Mouse (Mus musculus) CH12.LX (cell line): ENCODE data around the gene Clcf1. TPM values are rescaled to one million over a fixed set of nuclear protein-coding genes. Genes with fewer than 3 reads are reported as not detected.

Experiments used
- DNase-seq: peaks from one replicate; pipeline ENCODE4 v3.0.0-alpha.2; 2013; ENCODE audit errors: extremely low read depth
- H3K27ac ChIP-seq: 2 replicates; pipeline ENCODE4 v1.5.1; 2012; ENCODE audit warnings: low read depth, mild to moderate bottlenecking, control low read depth, moderate library complexity; ENCODE audit not compliant: insufficient read depth
- H3K27me3 ChIP-seq: replicated peaks from 2 replicates; pipeline ENCODE3; 2012; ENCODE audit warnings: inconsistent platforms
- H3K36me3 ChIP-seq, 2 experiments: replicated peaks in 1 of 2; 2 replicates each; pipeline versions ENCODE3 to v1.6.1; 2012; ENCODE audit warnings: inconsistent platforms in 1 of 2, low read length in 1 of 2, mild to moderate bottlenecking in 1 of 2, mixed read lengths in 1 of 2, moderate library complexity in 1 of 2; ENCODE audit not compliant: control insufficient read depth in 1 of 2, insufficient read depth in 1 of 2
- H3K4me1 ChIP-seq, 2 experiments: 2 replicates each; pipeline ENCODE4 v1.6.1; 2012; ENCODE audit warnings: inconsistent platforms in 1 of 2, moderate library complexity in 1 of 2; ENCODE audit not compliant: insufficient read depth in 2 of 2, control insufficient read depth in 1 of 2
- H3K4me2 ChIP-seq: 2 replicates; pipeline ENCODE4 v1.6.1; 2012; ENCODE audit warnings: low read depth, mild to moderate bottlenecking, control low read depth; ENCODE audit not compliant: poor library complexity, insufficient read depth, severe bottlenecking
- H3K4me3 ChIP-seq, 3 experiments: fragments of 150-350 bp in 1 of 3; sonication (generic) in 1 of 3; replicated peaks in 1 of 3; 2 replicates each; pipeline versions ENCODE3 to v1.5.1; 2011 to 2012; ENCODE audit warnings: low read depth in 2 of 3, low read length in 2 of 3, mild to moderate bottlenecking in 2 of 3, moderate library complexity in 2 of 3, control low read depth in 1 of 3, improper control_type of control experiment in 1 of 3, inconsistent platforms in 1 of 3, mixed read lengths in 1 of 3; ENCODE audit not compliant: poor library complexity in 1 of 3
- H3K79me2 ChIP-seq: replicated peaks from 2 replicates; pipeline ENCODE4 v1.6.1; 2012; ENCODE audit warnings: mild to moderate bottlenecking, moderate library complexity; ENCODE audit not compliant: control insufficient read depth, poor library complexity, insufficient read depth, severe bottlenecking; ENCODE audit errors: extremely low read depth
- H3K9ac ChIP-seq: 2 replicates; pipeline ENCODE4 v1.6.1; 2012; ENCODE audit warnings: low read depth, mild to moderate bottlenecking, control low read depth, moderate library complexity; ENCODE audit not compliant: insufficient read depth
- H3K9me3 ChIP-seq: replicated peaks from 2 replicates; pipeline ENCODE3; 2012; ENCODE audit warnings: low read length, inconsistent platforms, mixed read lengths
- BHLHE40 ChIP-seq: IDR thresholded peaks from 2 replicates; pipeline ENCODE4 v1.6.1; 2011; ENCODE audit warnings: mild to moderate bottlenecking, low read depth, low read length, improper control_type of control experiment
- CHD2 ChIP-seq: IDR thresholded peaks from 2 replicates; pipeline ENCODE4 v1.6.1; 2011; ENCODE audit warnings: low read length, improper control_type of control experiment
- CTCF ChIP-seq, 2 experiments: IDR thresholded peaks in 1 of 2; conservative IDR thresholded peaks in 1 of 2; 2 replicates each; pipeline ENCODE4 v1.5.1; 2011 to 2012; ENCODE audit warnings: low read depth in 2 of 2, low read length in 2 of 2, improper control_type of control experiment in 1 of 2, inconsistent platforms in 1 of 2, mild to moderate bottlenecking in 1 of 2, moderate library complexity in 1 of 2
- E2F4 ChIP-seq: IDR thresholded peaks from 2 replicates; pipeline ENCODE4 v1.6.1; 2011; ENCODE audit warnings: low read depth, low read length, improper control_type of control experiment; ENCODE audit not compliant: insufficient replicate concordance
- EP300 ChIP-seq: IDR thresholded peaks from 2 replicates; pipeline ENCODE4 v1.6.1; 2011; ENCODE audit warnings: low read length, improper control_type of control experiment
- IRF4 ChIP-seq: IDR thresholded peaks from 2 replicates; pipeline ENCODE4 v1.6.1; 2014; ENCODE audit warnings: low read depth, mild to moderate bottlenecking, inconsistent platforms, low read length, improper control_type of control experiment
- JUND ChIP-seq: conservative IDR thresholded peaks from 2 replicates; pipeline ENCODE4 v1.6.1; 2011; ENCODE audit warnings: low read depth, low read length, improper control_type of control experiment
- KAT2A ChIP-seq: IDR thresholded peaks from 2 replicates; pipeline ENCODE4 v1.6.1; 2012; ENCODE audit warnings: low read length, improper control_type of control experiment, inconsistent platforms; ENCODE audit not compliant: insufficient replicate concordance
- MAFK ChIP-seq: IDR thresholded peaks from 2 replicates; pipeline ENCODE4 v1.6.1; 2011; ENCODE audit warnings: low read length, improper control_type of control experiment; ENCODE audit not compliant: insufficient replicate concordance
- MAX ChIP-seq: IDR thresholded peaks from 2 replicates; pipeline ENCODE4 v1.6.1; 2011; ENCODE audit warnings: low read length, improper control_type of control experiment
- MEF2A ChIP-seq: IDR thresholded peaks from 2 replicates; pipeline ENCODE4 v1.6.1; 2014; ENCODE audit warnings: low read depth, mild to moderate bottlenecking, inconsistent platforms, low read length, improper control_type of control experiment, borderline replicate concordance
- MXI1 ChIP-seq: IDR thresholded peaks from 2 replicates; pipeline ENCODE4 v1.6.1; 2011; ENCODE audit warnings: mild to moderate bottlenecking, low read depth, low read length, improper control_type of control experiment
- MYC ChIP-seq: IDR thresholded peaks from 2 replicates; pipeline ENCODE4 v1.6.1; 2011; ENCODE audit warnings: low read depth, mild to moderate bottlenecking, improper control_type of control experiment, low read length
- NELFE ChIP-seq: IDR thresholded peaks from 2 replicates; pipeline ENCODE4 v1.6.1; 2011; ENCODE audit warnings: low read depth, low read length, improper control_type of control experiment
- NRF1 ChIP-seq: IDR thresholded peaks from 2 replicates; pipeline ENCODE4 v1.6.1; 2014; ENCODE audit warnings: low read depth, mild to moderate bottlenecking, inconsistent platforms, low read length, improper control_type of control experiment, moderate library complexity
- POLR2A ChIP-seq: IDR thresholded peaks from 2 replicates; pipeline ENCODE4 v1.6.1; 2011; ENCODE audit warnings: low read depth, mild to moderate bottlenecking, improper control_type of control experiment, low read length
- POLR2AphosphoS2 ChIP-seq: IDR thresholded peaks from 2 replicates; pipeline ENCODE4 v1.6.1; 2011; ENCODE audit warnings: low read depth, low read length, improper control_type of control experiment
- RAD21 ChIP-seq: IDR thresholded peaks from 2 replicates; pipeline ENCODE4 v1.6.1; 2011; ENCODE audit warnings: low read depth, mild to moderate bottlenecking, low read length, improper control_type of control experiment, moderate library complexity
- RCOR1 ChIP-seq: conservative IDR thresholded peaks from 2 replicates; pipeline ENCODE4 v1.6.1; 2012; ENCODE audit warnings: low read depth, mild to moderate bottlenecking, inconsistent platforms, low read length, improper control_type of control experiment
- SIN3A ChIP-seq: IDR thresholded peaks from 2 replicates; pipeline ENCODE4 v1.6.1; 2012; ENCODE audit warnings: low read length, improper control_type of control experiment, inconsistent platforms
- SMC3 ChIP-seq: IDR thresholded peaks from 2 replicates; pipeline ENCODE4 v1.6.1; 2011; ENCODE audit warnings: low read depth, low read length, improper control_type of control experiment
- TCF12 ChIP-seq: IDR thresholded peaks from 2 replicates; pipeline ENCODE4 v1.6.1; 2014; ENCODE audit warnings: low read depth, mild to moderate bottlenecking, inconsistent platforms, low read length, improper control_type of control experiment
- USF1 ChIP-seq: IDR thresholded peaks from 2 replicates; pipeline ENCODE4 v1.6.1; 2014; ENCODE audit warnings: low read depth, mild to moderate bottlenecking, inconsistent platforms, low read length, improper control_type of control experiment
- USF2 ChIP-seq: conservative IDR thresholded peaks from 2 replicates; pipeline ENCODE4 v1.6.1; 2011; ENCODE audit warnings: low read depth, low read length, improper control_type of control experiment
- ZC3H11A ChIP-seq: IDR thresholded peaks from 2 replicates; pipeline ENCODE4 v1.6.1; 2012; ENCODE audit warnings: low read depth, mild to moderate bottlenecking, inconsistent platforms, low read length, improper control_type of control experiment
- ZKSCAN1 ChIP-seq: IDR thresholded peaks from 2 replicates; pipeline ENCODE4 v1.6.1; 2012; ENCODE audit warnings: low read depth, inconsistent platforms, low read length, improper control_type of control experiment, borderline replicate concordance
- ZMIZ1 ChIP-seq: IDR thresholded peaks from 2 replicates; pipeline ENCODE4 v1.6.1; 2012; ENCODE audit warnings: low read depth, mild to moderate bottlenecking, inconsistent platforms, low read length, improper control_type of control experiment
- ZNF384 ChIP-seq: IDR thresholded peaks from 2 replicates; pipeline ENCODE4 v1.6.1; 2012; ENCODE audit warnings: low read depth, low read length, improper control_type of control experiment, inconsistent platforms
- dilution Hi-C: fragments of 300-500 bp; cut with MboI; formaldehyde crosslinking; loops from 2 replicates; pipeline ENCODE4 v1.14.3; 2020; ENCODE audit warnings: low sequenced_read_pairs; ENCODE audit not compliant: extremely low pct_unique_long_range_greater_than_20kb, extremely low pct_ligation_motif_present
- in situ Hi-C: fragments of 300-500 bp; cut with MboI; formaldehyde crosslinking; loops from 3 replicates; pipeline ENCODE4 v1.14.3; 2019; ENCODE audit warnings: low sequenced_read_pairs, low pct_ligation_motif_present, low pct_unique_long_range_greater_than_20kb, mixed read lengths
- polyA plus RNA-seq: library from polyadenylated mRNA; unstranded; fragments of >175 nt; gene quantifications from 2 replicates; pipeline ENCODE4 v1.2.1, GENCODE M21; 2012; ENCODE audit warnings: low read depth; ENCODE audit not compliant: insufficient read length
- total RNA-seq, 2 experiments: library from RNA; depleted of rRNA; stranded (reverse); fragments of 300-350 nt in 1 of 2; fragments of >200 nt in 1 of 2; gene quantifications; 2 replicates each; pipeline ENCODE4 v1.2.3; 2012 to 2014

Gene Clcf1
- total and polyA plus RNA-seq, 3 experiments, result 0.09 to 1.0 (median 0.28) TPM

GRCm38 (mm10) chr19:4257216-4257896, 43.3 kb downstream of the Clcf1 start (continued):
- peak; percentile 74 for TF ChIP-seq TCF12
- TF ChIP-seq RAD21, result no peak; the same call in none of the 2 replicates
- peak; percentile 45; the same call in 1 of the 2 replicates for TF ChIP-seq POLR2A
- no peak for TF ChIP-seq USF2
- TF ChIP-seq CTCF (conservative IDR thresholded peaks at IDR 0.05 in 1 of 2, IDR thresholded peaks at IDR 0.05 in 1 of 2; ENCODE audit: low read depth in 2 of 2, low read length in 2 of 2), result peak; percentile 42 to 99; a peak in 3 of 4 replicates
- TF ChIP-seq MXI1, result peak; percentile 89
- TF ChIP-seq CHD2, result no peak
- TF ChIP-seq ZC3H11A, result peak; percentile 94
- TF ChIP-seq E2F4, result no peak
- TF ChIP-seq EP300, result no peak
- TF ChIP-seq ZKSCAN1, result no peak
- TF ChIP-seq POLR2AphosphoS2, result no peak

DNA sequence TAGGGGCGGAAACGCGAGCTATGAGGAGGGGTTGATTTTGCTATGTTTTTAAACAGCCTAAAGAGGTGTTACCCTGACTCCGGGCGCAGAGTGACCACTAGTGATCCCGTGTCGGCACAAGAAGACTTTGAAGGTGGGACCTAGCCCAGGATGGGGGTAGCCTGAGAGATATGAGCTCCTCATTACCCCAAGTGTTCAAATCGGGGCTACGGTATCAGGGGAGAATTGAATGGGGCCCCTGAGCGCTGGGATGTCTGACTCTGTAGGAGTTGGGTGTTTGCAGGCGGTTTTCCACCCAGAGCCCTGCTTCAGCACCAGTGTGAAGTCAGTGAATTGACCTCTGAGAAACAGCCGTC, 43.8 kb downstream of the Clcf1 start:
- dilution Hi-C loops, result no loop called here

GRCm38 (mm10) chr19:4261038-4261698, 47.1 kb downstream of the Clcf1 start:
- Histone ChIP-seq H3K4me3 (no peak overlapping the region), H3K9ac (no peak overlapping the region), H3K9me3 (no peaks in the 10 kb centered on the region), H3K4me1 (peaks cover 17 to 55% of the 10 kb centered on the region in 2 experiments), H3K79me2 (no peaks in the 10 kb centered on the region), H3K36me3 (peaks cover 39 to 45% of the 10 kb centered on the region in 2 experiments), H3K27ac (peak overlapping the region; percentile 32; the same call in 1 of the 2 replicates), H3K4me2 (0 out of 2 replicates have a peak overlapping the region, but pooled peaks have one; percentile 37), H3K27me3 (no peaks in the 10 kb centered on the region)
- in situ Hi-C loops (no loop called here), dilution Hi-C loops (no loop called here)
- DNase-seq, result peak; percentile 66
- TF ChIP-seq MAX (no peak), MEF2A (no peak), RAD21 (peak; percentile 26), RCOR1 (no peak), SMC3 (peak; percentile 52), KAT2A (no peak), IRF4 (no peak), CTCF (conservative IDR thresholded peaks at IDR 0.05 in 1 of 2, IDR thresholded peaks at IDR 0.05 in 1 of 2; ENCODE audit: low read depth in 2 of 2, low read length in 2 of 2) (peak; percentile 10 to 62; a peak in 2 of 4 replicates), MAFK (no peak), SIN3A (no peak), TCF12 (no peak), ZMIZ1 (no peak), USF1 (no peak), ZNF384 (peak; percentile 78)

More for the DNA sequence above, 43.8 kb downstream of the Clcf1 start:
- peak overlapping the region; percentile 50 to 77 (median 53) for H3K4me3 ChIP-seq
- peaks cover 13 to 43% of the 10 kb centered on the region in 2 experiments for H3K4me1 ChIP-seq
- H3K27me3 ChIP-seq, result peaks cover 2% of the 10 kb centered on the region
- DNase-seq, result no peak
- peak overlapping the region; percentile 38; the same call in 1 of the 2 replicates for H3K27ac ChIP-seq
- peak overlapping the region; percentile 83 for H3K4me2 ChIP-seq
- in situ Hi-C loops, result loop anchor here (5.0 to 10.0 kb wide), 2 partner anchors 49 to 167 kb away; partner anchors contain the start of gene Grk2
- H3K9ac ChIP-seq, result peak overlapping the region; percentile 39
- peaks cover 2% of the 10 kb centered on the region for H3K9me3 ChIP-seq
- TF ChIP-seq BHLHE40, result no peak
- no peak for TF ChIP-seq EP300
- no peak for TF ChIP-seq CHD2
- no peak for TF ChIP-seq JUND
- no peak for TF ChIP-seq NRF1
- TF ChIP-seq NELFE, result no peak
- TF ChIP-seq RCOR1, result no peak
- TF ChIP-seq MYC, result no peak
- no peak for TF ChIP-seq ZC3H11A
- no peak for TF ChIP-seq IRF4
- no peak for TF ChIP-seq TCF12
- H3K36me3 ChIP-seq, result peaks cover 10 to 12% of the 10 kb centered on the region in 2 experiments
- H3K79me2 ChIP-seq, result no peaks in the 10 kb centered on the region
